10 mouse cellular contexts compared by ENCODE assay signal in the genomic region with DNA sequence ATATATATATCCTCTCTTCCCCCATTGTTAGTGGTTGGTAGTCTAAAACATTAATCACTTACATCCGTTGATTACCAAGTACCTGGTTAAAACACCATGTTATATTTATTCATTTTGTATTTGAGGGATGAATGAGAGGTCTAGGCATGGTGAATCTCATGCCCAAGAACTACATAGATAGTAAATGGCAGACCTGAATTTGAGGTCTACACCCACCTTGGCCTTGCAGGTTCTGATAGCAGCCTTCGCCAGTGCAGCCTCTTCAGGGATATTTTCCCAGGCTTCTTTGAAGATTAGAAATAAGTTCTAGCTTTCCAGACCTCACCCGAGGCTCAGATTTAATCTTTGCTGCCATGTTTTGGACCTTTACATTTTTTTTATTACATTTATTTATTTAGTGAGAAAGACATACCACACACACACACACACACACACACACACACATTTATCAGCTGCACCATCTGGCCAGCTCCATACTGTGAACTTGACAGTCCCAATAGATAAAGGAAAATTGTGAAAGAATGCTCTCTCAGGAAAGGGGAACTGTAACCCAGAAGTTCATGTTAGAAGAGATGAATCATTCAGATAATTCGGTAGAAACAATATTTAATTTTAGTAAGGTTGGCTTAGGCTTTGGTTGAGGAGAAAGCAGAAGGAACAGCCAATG. TPM values are rescaled to one million over a fixed set of nuclear protein-coding genes. Genes with fewer than 3 reads are reported as not detected.
DNase-seq lines count a peak whose midpoint lies in the region; ATAC-seq and TF ChIP-seq lines count a peak whose summit lies in the region.
"Had no signal": no experiment of that assay in that cellular context is flagged by ENCODE, and none has a peak within 500 bp of the region (broad histone marks: within the 10 kb centered on the region; RNA-seq: fewer than 3 reads in every experiment).

No protein-coding gene starts in this region.

- H3K4me3 ChIP-seq in cortical plate, adult 2 months (ENCODE audit: insufficient read depth, low read length): peak overlapping the region; percentile 14; the same call in 1 of the 2 replicates
- peak overlapping the region; percentile 44 for H3K4me3 ChIP-seq in liver, embryonic 16.5 days (ENCODE audit: low read depth, low read length)

- H3K36me3 ChIP-seq in liver, embryonic 16.5 days (ENCODE audit: control insufficient read depth, insufficient read depth): no peaks in the 10 kb centered on the region

- H3K4me2 ChIP-seq in liver, embryonic 16.5 days (ENCODE audit: low read depth, low read length): peak overlapping the region; percentile 94

- no peaks in the 10 kb centered on the region for H3K9me3 ChIP-seq in liver, embryonic 16.5 days (replicated peaks; ENCODE audit: control insufficient read depth, low read length)

- WGBS in liver, embryonic 16.5 days (ENCODE audit: insufficient replicate concordance): 24% methylated on average over 4 of the region's 4 CpGs

- ATAC-seq in liver, embryonic 16.5 days (ENCODE audit: low read depth): peak; percentile 58

- no peak overlapping the region for H3K27ac ChIP-seq in cortical plate, adult 2 months (ENCODE audit: insufficient read depth, low read length)
- H3K27ac ChIP-seq in liver, embryonic 16.5 days (ENCODE audit: low read length): peak overlapping the region; percentile 78

- DNase-seq in heart, adult 11 months: peak; percentile 33
- no peak for DNase-seq in heart, postnatal 10 days
- peak; percentile 98 for DNase-seq in 416B (ENCODE audit: low read depth)
- no peak for DNase-seq in frontal cortex, postnatal 25 days (ENCODE audit: low spot score in 2 of 2)
- DNase-seq in ovary, postnatal 36 days (ENCODE audit: low spot score): no peak
- DNase-seq in adrenal gland, adult (ENCODE audit: inconsistent age in 2 of 2, low spot score in 1 of 2): no peak
- DNase-seq: kidney, adult 9 months; lung, embryonic 14.5 days had no signal

- TF ChIP-seq POLR2A in cortical plate, adult 2 months (IDR thresholded peaks at IDR 0.05; ENCODE audit: extremely low read depth, insufficient read depth, low read length): no peak

- peaks cover 15% of the 10 kb centered on the region for H3K4me1 ChIP-seq in cortical plate, adult 2 months (ENCODE audit: control insufficient read depth, insufficient read depth, low read length)
- H3K4me1 ChIP-seq in liver, embryonic 16.5 days (ENCODE audit: control insufficient read depth, low read depth, low read length): peaks cover 30% of the 10 kb centered on the region

- no peaks in the 10 kb centered on the region for H3K27me3 ChIP-seq in liver, embryonic 16.5 days (ENCODE audit: control insufficient read depth, insufficient read depth, low read depth, low read length)

- no peak for TF ChIP-seq CTCF in cortical plate, adult 2 months (IDR thresholded peaks at IDR 0.05; ENCODE audit: extremely low read depth, insufficient read depth, low read length)

- peak overlapping the region; percentile 38 for H3K9ac ChIP-seq in liver, embryonic 16.5 days (ENCODE audit: low read depth, low read length)
- H3K9ac ChIP-seq: lung, embryonic 14.5 days had no signal

- intact Hi-C loops in heart, postnatal 10 days (cut with DNase I): loop anchor here (5.0 kb wide), 2 partner anchors 68 to 148 kb away; no protein-coding TSS in a partner anchor

RNA-seq across cellular contexts. Expression of gene Ank, which starts 2.5 kb away (rescaled TPM):
- total RNA-seq in heart, postnatal 10 days (2021): 100 to 1,000 TPM; 125 to 149 TPM
- 225 and 231 TPM in 2 replicates for polyA plus RNA-seq in cortical plate, adult 2 months (2012; rRNA removed)
- 5.9 and 6.6 TPM in 2 replicates for polyA plus RNA-seq in liver, embryonic 16.5 days (2015; fragmentation: Nextera tagmentation; extraction: Ambion mirVana)

Comparison
In these comparisons a context has a peak if more than half of its experiments do, and no peak if none do; other contexts are left out.
1. DNase-seq: peak in heart, adult 11 months (single experiment) and 416B (single experiment); none in heart, postnatal 10 days (0 of 2), frontal cortex, postnatal 25 days (0 of 2), ovary, postnatal 36 days (single experiment) and adrenal gland, adult (0 of 2).
2. RNA of gene Ank, which starts 2.5 kb away (polyA plus RNA-seq): 225 to 231 TPM in cortical plate, adult 2 months; 5.9 to 6.6 TPM in liver, embryonic 16.5 days; every median in the first group is over 10 times any median in the second.